Comparison of ENCODE assay signal across 9 mouse cellular contexts in the genomic region with DNA sequence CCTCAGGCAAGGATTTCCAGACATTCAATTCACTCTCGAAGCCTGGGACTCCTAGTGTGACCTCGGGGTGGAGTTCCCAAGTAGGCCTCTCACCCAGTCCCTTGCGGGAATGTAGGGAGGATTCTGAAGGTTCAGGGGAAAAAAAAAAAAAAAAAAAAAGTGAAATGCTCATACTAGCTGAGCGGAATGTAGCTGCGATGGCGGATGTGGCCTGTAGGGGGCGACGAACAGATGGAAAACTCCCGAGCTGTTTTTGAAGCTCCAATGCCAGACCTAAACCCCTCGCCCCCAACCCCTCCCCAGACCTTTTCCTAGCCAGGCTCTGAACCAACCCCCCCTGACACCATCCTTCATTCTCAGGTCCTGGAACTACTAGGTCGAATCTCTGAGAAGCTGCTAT. TPM values are rescaled to one million over a fixed set of nuclear protein-coding genes. Genes with fewer than 3 reads are reported as not detected.
DNase-seq lines count a peak whose midpoint lies in the region; ATAC-seq and TF ChIP-seq lines count a peak whose summit lies in the region.
"Had no signal": no experiment of that assay in that cellular context is flagged by ENCODE, and none has a peak within 500 bp of the region (broad histone marks: within the 10 kb centered on the region; RNA-seq: fewer than 3 reads in every experiment).

No protein-coding gene starts in this region.

- no peaks in the 10 kb centered on the region for H3K79me3 ChIP-seq in C2C12 (ENCODE audit: low read depth)

- peaks cover 17% of the 10 kb centered on the region for H3K4me1 ChIP-seq in kidney, embryonic 16.5 days (ENCODE audit: insufficient read depth, low read length)

- no peaks in the 10 kb centered on the region for H3K9me3 ChIP-seq in kidney, embryonic 16.5 days (ENCODE audit: low read length)

- no peak overlapping the region for H3ac ChIP-seq in C2C12 (ENCODE audit: control insufficient read depth, insufficient read length, low read depth)

- H3K36me3 ChIP-seq in C2C12 (ENCODE audit: control insufficient read depth, insufficient read depth): no peaks in the 10 kb centered on the region
- no peaks in the 10 kb centered on the region for H3K36me3 ChIP-seq in kidney, embryonic 16.5 days (ENCODE audit: insufficient read depth, low read length)

- ATAC-seq in granulocyte monocyte progenitor cell, adult 5-6 weeks (replicated peaks; ENCODE audit: poor library complexity, severe bottlenecking): peak; percentile 42
- ATAC-seq in kidney, embryonic 16.5 days (ENCODE audit: low FRiP score, low TSS enrichment): no peak

- TF ChIP-seq CTCF in C2C12 (IDR thresholded peaks at IDR 0.05; ENCODE audit: control insufficient read depth, insufficient read depth, insufficient read length): peak; percentile 13

- H3K79me2 ChIP-seq in C2C12 (ENCODE audit: control insufficient read depth, insufficient read depth): no peaks in the 10 kb centered on the region

- DNase-seq in cerebellum, adult 8-10 months: peak; percentile 38
- DNase-seq in cerebellum, adult 9-10 months: no peak
- DNase-seq in cerebellum, postnatal 36 days: peak; percentile 67 to 68
- peak; percentile 60 for DNase-seq in lung, postnatal 25 days (ENCODE audit: low spot score)
- peak; percentile 46 for DNase-seq in thymus, postnatal 0 days (ENCODE audit: low spot score)

- H3K9ac ChIP-seq in kidney, embryonic 16.5 days (replicated peaks; ENCODE audit: low read length): no peak overlapping the region

- WGBS in kidney, embryonic 16.5 days: 0% methylated on average over 11 of the region's 11 CpGs

- H3K27ac ChIP-seq in kidney, embryonic 16.5 days (ENCODE audit: low read length): no peak overlapping the region
- H3K27ac ChIP-seq: macrophage had no signal

- no peak overlapping the region for H3K4me3 ChIP-seq in C2C12 (ENCODE audit: insufficient read depth, poor library complexity, severe bottlenecking)
- 0 out of 2 replicates have a peak overlapping the region, but pooled peaks have one; percentile 11 for H3K4me3 ChIP-seq in kidney, embryonic 16.5 days (ENCODE audit: low read length)

- peak overlapping the region; percentile 36 for H3K4me2 ChIP-seq in kidney, embryonic 16.5 days (replicated peaks; ENCODE audit: low read depth, low read length)

- H3K27me3 ChIP-seq in C2C12 (ENCODE audit: control insufficient read depth, insufficient read depth, insufficient read length): no peaks in the 10 kb centered on the region
- peaks cover 90% of the 10 kb centered on the region for H3K27me3 ChIP-seq in kidney, embryonic 16.5 days (ENCODE audit: insufficient read depth, low read length)

TF ChIP-seq in C2C12, 6 proteins besides CTCF, POLR2A, EP300 and RAD21:
- TF ChIP-seq MYOD1 (IDR thresholded peaks at IDR 0.05; ENCODE audit: control insufficient read depth, insufficient read length, low read depth) (no peak), CEBPB (IDR thresholded peaks at IDR 0.05; ENCODE audit: low read depth) (no peak), FOSL1 (IDR thresholded peaks at IDR 0.05; ENCODE audit: insufficient read depth, low read length, poor library complexity, severe bottlenecking) (no peak), USF1 (IDR thresholded peaks at IDR 0.05; ENCODE audit: low read depth) (no peak), MAX (IDR thresholded peaks at IDR 0.05) (no peak), MYOG (IDR thresholded peaks at IDR 0.05; ENCODE audit: control insufficient read depth, extremely low read depth, insufficient read length) (no peak)

RNA-seq across cellular contexts. Expression of a gene that starts 4.9 kb away (rescaled TPM):
- polyA plus RNA-seq in C2C12 (2012; fragmentation: generic; extraction: Trizol): not detected
- total RNA-seq in granulocyte monocyte progenitor cell, adult 5-6 weeks (2014; fragmentation: Nextera tagmentation): not detected in 2 replicates
- total RNA-seq in granulocyte monocyte progenitor cell, adult 5-6 weeks (2017): not detected in 2 replicates
- polyA plus RNA-seq in kidney, embryonic 16.5 days (2015; fragmentation: Nextera tagmentation; extraction: Ambion mirVana): 0.09 TPM in 1 of 2 replicates, not detected in the other
- polyA plus RNA-seq in thymus, postnatal 0 days (2015; fragmentation: Nextera tagmentation; extraction: Ambion mirVana): 0.05 TPM in 1 of 2 replicates, not detected in the other
- polyA plus RNA-seq: macrophage had no signal

RNA-seq across cellular contexts. Expression of a gene that starts 54.5 kb away (rescaled TPM):
- polyA plus RNA-seq in C2C12 (2012; fragmentation: generic; extraction: Trizol): 5.9 TPM
- 25.0 and 31.3 TPM in 2 replicates for total RNA-seq in granulocyte monocyte progenitor cell, adult 5-6 weeks (2014; fragmentation: Nextera tagmentation)
- 14.7 and 18.1 TPM in 2 replicates for total RNA-seq in granulocyte monocyte progenitor cell, adult 5-6 weeks (2017)
- polyA plus RNA-seq in kidney, embryonic 16.5 days (2015; fragmentation: Nextera tagmentation; extraction: Ambion mirVana): 25.6 TPM in 2 replicates
- polyA plus RNA-seq in thymus, postnatal 0 days (2015; fragmentation: Nextera tagmentation; extraction: Ambion mirVana): 11.3 and 12.1 TPM in 2 replicates
